Mouse (Mus musculus): ENCODE results near the gene Brwd3. TPM values are rescaled to one million over a fixed set of nuclear protein-coding genes. Genes with fewer than 3 reads are reported as not detected.

The Brwd3 gene
- total RNA-seq (2015): 12.2 and 14.0 TPM in 2 replicates
- total RNA-seq (2017): 5.2 and 6.3 TPM in 2 replicates

DNA sequence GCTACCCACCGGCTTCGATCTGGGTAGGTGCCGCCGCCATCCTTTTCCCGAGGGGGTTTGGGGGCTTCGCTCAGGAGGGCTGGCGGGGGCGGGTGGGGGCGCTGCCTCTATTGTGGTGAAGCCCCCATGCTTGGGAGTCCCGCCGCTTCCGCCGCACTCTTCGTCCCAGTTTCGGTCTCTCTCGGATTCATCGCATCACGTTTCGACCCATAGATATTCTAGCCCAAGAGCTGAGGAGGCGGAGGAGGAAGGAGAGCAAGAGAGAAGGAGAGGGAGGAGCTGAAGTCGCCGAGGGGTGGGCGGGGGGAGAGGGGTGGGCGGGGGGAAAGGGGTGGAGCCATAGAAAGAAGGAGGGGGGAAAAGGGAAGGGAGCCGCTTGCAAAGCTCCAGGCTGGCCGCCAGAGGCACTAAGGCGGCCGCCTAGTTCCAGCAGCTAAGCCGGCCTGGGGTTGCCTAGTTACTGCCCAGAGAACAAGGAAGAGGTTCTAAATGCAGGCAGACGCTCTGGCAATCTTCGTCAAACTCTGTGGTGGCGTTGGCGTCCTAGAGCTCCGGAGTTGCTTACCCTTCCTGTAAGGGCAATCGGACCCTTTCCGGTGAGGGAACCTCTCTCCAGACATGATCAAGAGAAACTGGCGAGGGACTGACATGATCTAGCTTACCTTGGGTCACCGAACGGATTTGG lies at the start of gene Brwd3:
Gene Brwd3 (minus strand): TSS at position 283 of the 685 bp plus-strand sequence.
- peak; percentile 85 for ATAC-seq (replicated peaks; ENCODE audit: poor library complexity)

DNA sequence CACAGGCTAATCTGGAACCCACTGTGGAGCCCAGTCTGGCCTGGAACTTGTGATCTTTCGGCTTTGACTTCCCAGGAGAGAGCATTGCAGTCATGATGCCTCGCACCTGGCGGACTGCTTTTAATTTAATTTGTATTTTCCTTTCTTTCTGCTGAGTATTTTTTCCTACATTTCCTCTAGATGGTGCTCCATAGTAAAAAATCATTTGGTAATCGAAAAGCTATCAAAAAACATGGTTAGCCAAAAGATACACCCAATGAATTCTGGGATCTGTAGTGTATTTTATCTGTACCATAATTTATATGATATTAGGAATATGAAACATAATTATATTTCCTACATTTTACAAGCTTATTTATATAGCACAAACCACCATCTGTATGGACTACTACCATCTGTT lies 28.5 kb upstream of the Brwd3 start:
- ATAC-seq (replicated peaks; ENCODE audit: poor library complexity): no peak

DNA sequence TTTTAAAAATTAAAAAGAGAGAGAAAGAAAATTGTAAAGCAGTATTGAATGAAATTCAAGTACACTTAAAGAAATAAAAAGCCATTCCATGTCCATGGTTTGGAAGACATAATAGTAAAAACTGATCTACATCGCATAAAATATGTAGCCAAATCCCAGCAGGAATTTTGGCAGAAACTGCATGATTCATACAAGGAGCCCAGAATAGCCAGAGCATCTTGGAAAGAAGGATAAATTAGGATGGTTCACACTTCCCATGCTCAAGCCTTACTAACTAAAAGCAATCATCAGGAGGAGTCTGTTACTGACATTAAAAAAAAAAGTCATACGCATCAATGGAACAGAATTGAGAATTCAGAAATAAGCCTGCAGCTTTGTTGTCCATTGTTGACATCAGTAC lies 8.5 kb upstream of the Brwd3 start:
- ATAC-seq (replicated peaks; ENCODE audit: poor library complexity): no peak

DNA sequence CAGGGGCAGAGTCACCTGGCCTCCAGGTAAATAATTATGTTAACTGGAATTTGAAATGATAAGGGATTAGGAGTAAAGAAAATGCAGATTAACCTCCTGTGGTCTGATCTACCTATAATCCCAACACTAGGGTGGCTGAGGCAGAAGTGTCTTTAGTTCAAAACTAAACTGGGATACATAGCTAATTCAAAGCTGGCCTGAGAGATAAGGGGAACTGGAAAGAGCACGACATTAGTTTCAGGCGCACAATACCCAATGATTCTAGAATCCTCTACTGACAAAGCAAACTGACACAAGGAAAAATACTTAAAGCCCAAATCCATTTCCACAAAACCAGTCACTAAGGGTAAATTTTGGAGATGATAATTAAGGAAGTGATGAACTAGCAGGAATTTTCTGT lies 2.2 kb upstream of the Brwd3 start:
- ATAC-seq (replicated peaks; ENCODE audit: poor library complexity): no peak

DNA sequence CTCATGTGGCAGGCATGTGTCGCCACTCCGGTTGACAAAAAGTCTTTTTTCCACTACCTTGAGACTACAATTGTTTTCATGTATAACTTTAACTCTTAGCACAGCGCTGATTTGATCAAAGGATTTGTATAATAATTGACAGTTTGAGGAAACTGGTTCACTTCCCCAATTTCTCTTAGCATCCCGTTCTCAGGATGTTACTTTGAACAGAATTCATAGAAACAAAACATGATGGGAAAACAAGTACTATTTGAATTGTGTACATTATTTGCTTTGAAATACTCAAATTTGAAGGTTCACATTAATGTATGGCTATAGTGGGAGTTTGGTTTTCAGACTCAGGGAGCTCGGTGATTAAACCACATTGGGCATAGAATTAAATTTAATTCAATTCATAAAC lies 1.1 kb upstream of the Brwd3 start:
- no peak for ATAC-seq (replicated peaks; ENCODE audit: poor library complexity)

DNA sequence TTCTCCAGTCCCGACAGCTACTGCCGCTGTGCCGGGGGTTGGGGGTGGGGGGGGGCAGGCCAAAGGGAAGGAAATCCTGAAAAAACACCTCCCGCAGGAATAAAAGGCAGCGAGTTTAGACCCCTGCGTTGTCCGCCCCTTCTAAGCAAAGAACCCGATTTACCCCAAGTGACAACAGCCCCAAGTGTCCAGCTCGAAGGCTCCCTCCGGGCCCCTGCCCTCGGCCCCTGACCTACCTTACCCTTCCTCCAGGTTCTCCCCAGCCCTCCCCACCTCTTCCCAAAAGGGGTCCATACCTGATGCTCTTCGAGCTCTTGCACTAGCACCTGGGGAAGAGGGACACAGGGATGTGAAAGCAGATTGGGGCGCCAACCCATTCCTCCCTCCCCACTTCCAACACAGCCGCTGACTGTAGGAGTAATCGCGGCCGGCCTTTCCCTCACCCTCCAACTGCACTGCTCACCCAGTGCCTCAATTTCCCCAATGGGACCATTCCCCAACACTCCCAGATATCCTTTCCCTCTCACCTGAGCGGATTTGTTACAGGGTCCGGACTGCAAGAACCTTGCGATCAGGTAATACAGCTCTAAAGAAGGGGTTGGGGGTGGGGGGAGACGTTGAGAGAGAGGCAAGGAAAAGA lies 671 bp downstream of the Brwd3 start:
- no peak for ATAC-seq (replicated peaks; ENCODE audit: poor library complexity)

DNA sequence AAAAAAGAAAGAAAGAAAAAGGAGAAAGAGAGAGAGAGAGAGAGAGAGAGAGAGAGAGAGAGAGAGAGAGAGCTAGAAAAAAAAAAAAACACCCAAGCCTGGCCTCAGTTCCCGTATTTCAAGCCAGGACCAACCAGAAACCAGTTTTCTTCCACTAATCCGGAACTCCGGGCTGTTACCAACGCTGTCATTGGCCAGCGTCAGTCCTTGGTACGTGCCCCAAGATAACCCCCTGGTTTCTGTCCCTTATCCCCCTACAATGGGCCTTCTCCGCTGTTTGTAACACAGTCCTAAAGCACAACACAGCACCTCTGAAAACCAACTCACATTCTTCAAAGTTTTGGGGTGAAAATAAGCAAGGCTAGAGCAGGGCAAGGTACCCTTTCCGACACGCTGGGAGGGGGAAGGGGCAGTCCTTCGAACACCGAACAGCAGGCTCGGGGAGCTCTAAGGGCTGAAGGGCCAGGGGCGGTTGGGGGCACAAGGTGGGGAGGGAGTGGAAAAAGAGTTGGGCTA lies 1.4 kb downstream of the Brwd3 start:
- ATAC-seq (replicated peaks; ENCODE audit: poor library complexity): peak; percentile 74

DNA sequence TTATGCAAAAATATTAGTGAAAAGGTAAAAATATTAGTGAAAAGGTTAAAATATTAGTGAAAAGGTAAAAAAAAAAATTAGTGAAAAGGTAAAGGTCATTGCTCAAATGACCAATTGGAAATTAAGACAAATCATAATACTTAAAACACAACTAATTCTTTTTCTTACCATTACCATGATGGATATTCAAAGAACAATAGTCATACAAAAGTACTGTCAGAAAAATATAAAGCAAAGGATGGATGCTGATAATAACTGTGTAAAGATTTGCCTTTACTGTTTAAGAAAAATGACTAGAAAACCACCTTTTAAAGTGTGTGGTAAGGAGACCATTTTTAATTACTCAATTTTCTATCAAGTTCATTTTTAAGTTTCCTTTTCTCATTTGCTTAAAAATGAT lies 2.9 kb downstream of the Brwd3 start:
- ATAC-seq (replicated peaks; ENCODE audit: poor library complexity): no peak

DNA sequence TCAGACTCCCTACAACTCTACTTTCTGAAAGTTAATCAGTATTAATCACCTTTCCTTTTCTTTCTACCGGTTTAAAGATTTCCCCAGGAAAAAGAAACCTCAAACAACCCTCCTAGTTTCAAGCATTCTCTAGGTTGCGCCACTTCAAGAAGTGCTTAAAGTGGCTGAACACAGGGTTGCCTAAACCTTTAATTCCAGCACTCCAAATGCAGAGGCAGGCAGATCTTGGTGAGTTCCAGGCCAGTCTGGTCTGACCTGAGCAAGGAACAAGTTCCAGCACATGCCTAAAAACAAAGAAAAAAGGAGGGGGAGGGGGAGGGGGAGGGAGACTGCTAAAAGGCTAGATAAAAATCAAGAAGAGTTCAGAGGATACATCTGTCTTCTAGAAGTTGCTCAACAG lies 6.1 kb downstream of the Brwd3 start:
- ATAC-seq (replicated peaks; ENCODE audit: poor library complexity): no peak

DNA sequence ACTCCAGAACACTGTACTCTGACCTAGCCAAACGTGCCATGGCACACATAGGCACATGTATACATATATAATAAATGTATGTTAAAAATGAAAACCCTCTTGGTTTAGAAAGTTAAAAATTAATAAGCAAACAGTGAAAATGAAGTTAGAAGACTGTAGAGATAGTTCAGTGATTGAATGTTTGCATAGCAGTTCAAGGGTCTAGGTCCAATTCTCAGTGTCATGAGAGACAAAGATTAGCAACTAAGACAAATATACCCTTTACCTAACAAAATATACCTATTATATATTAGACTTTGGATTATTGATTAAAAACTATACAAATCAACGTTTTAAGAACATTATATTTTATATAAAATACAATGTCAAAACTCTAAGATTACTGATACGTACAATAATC lies 36.9 kb downstream of the Brwd3 start:
- ATAC-seq (replicated peaks; ENCODE audit: poor library complexity): no peak

DNA sequence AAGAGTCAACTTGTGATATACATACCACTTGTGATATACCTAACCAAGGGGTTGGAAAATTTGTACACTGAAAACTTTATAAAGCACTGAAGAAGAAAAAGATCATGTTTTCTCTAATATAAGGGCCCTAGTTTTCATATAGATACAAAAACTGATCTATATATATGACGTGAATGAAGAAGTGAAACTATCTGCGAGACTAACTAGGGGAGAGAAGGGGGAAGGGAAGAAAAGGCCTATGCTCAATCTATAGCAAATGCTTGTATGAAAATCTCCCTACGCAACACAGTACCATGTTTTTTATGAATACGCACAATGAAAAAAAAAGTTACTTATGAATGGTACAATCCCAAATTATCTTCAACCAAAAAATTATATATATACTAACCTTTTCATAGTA lies 50.4 kb downstream of the Brwd3 start:
- no peak for ATAC-seq (replicated peaks; ENCODE audit: poor library complexity)

DNA sequence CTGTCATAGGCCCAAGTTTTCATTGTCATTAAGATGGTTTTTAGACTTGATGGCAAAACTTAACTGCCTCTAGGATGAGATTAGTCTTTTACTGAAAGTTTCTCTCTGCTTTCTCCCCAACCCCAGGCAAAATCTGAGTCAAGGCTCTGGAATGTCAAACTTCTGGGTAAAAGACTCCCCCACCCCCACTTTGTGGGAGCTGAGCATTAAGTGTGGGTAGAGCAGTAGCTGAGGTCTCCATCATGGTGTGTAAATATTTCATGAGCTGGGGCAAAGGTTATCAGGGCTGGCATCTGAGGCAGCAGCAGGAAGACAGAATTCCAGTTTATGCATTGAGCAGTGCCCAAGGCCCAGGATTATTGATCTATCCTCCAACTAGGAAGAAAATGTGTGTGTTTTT lies 102.4 kb downstream of the Brwd3 start:
- ATAC-seq (replicated peaks; ENCODE audit: poor library complexity): no peak

DNA sequence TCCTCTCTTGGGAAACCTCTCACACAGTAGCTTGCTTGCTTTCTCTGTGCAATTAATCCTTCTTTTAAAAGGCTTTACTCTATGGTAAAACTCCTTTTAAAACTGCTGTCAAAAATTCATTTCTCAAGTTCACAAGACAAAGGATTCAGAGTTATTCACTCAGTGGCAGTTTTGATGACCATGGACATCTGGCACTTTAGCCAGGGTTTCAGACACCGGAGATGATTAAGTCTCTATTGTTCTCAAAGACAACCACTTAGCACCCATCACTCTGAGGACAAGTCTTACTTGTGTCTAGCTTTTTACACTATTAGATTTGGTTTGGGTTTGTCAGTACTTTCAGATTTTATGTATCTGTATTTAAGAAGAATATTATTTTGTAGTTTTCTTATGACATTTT lies 104.6 kb downstream of the Brwd3 start:
- no peak for ATAC-seq (replicated peaks; ENCODE audit: poor library complexity)

DNA sequence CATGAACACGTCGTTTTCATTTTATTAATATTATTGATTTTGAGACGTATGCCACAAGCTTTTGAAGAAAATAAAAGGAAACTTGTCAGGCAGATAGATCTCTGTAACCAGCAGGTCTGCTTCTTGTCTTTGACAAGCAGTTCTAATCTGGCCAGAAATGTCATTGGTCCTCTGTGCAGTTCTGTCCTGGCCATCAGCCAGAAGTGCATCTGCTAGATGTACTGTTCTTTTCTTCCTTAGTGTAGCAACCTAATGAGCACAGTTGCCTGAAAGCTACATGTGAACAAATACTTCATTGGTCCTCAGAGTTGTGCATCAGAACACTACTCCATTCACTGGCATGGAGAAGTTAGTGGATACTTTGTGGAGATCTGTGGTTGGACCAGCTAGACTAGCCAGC lies 105.1 kb downstream of the Brwd3 start:
- no peak for ATAC-seq (replicated peaks; ENCODE audit: poor library complexity)

DNA sequence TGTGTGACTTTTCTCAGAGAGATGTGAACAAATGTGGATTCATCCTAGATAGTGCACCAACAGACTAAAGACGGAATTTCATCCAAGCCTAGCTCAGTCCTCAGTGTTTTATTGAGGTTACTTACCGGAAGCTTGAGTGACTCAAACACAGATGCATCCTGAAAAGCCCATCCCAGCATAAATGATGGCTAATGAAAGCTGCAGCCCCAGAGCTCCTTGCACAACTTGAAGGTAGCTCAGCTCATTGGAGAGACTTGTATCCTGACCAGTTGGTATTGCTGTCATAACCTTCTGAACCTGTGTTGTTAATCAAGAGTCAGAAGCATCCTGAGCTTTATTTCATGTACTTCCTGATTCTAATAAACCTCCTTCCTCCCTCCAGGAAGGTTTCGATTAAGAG lies 105.8 kb downstream of the Brwd3 start:
- peak; percentile 46 for ATAC-seq (replicated peaks; ENCODE audit: poor library complexity)

DNA sequence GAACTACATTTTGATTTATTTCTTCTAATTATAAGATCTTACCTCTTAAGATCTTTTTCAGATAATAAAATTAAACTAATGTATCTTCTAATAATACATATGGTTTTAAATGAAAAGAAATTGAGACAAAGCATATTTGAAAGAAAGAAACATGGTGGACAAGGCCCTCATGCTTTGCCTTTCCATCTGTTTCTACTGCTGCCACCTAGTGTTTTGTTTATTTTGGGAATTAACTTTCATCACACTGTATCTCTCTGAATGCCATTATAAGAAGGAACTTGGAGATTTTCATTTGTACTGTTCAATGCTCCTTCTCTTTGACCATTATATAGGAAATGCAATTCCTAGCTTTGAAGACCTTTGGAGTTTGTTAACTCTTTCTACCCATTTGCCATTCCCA lies 109.9 kb downstream of the Brwd3 start:
- ATAC-seq (replicated peaks; ENCODE audit: poor library complexity): no peak

DNA sequence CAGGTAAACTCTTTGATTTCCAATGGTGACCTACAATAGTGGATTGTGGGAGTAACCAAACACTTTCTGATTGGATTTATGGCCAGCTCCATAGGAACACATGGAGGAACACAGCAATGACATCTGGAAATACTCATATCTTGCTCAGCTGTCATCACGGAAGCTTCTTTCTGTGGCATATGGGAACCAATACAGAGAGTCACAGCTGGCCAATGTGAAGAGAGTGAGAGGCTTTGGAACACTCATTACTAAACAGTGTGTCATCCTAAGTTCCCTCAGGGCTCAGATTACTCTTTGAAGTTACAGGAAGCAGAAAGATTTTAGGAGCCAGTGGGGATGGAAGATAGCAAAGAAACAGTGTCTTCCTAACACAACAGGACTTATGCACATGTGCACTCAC lies 111.7 kb downstream of the Brwd3 start:
- no peak for ATAC-seq (replicated peaks; ENCODE audit: poor library complexity)

DNA sequence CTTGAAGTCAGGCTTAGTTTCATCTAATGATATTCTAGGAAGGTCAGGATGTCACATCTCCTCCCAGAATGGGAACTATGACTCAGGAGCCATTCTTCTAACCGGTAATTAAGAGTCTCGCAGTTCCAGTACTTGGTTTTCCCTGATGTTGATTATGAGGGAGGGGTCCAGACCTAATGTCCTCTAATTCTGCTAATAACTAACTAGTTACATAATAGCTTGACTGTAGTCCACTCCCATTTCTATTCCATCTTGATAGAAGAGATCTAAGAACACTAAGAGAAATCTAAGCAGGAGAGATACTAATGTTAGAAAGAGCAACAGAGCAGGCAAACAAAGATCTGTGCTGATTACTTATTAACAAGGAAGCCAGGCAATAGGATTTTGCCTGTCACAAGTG lies 129.9 kb downstream of the Brwd3 start:
- no peak for ATAC-seq (replicated peaks; ENCODE audit: poor library complexity)

Other genes starting within 250 kb of the Brwd3 start
- not detected in 2 replicates for gene Gm379, start 169.5 kb downstream of the Brwd3 start, total RNA-seq (2015)
- not detected in 2 replicates for gene Gm379, start 169.5 kb downstream of the Brwd3 start, total RNA-seq (2017)
- 142 and 149 TPM in 2 replicates for gene Hmgn5, start 179.0 kb upstream of the Brwd3 start, total RNA-seq (2015)
- gene Hmgn5, start 179.0 kb upstream of the Brwd3 start, total RNA-seq (2017): 52.1 and 62.9 TPM in 2 replicates